Mouse (Mus musculus) cerebellum, adult 11-12 months (tissue): ENCODE results near the gene Hnrnpa2b1.

Experiments used
- DNase-seq: peaks from one replicate; pipeline ENCODE4 v3.0.0; 2022

The Hnrnpa2b1 gene

GRCm38 (mm10) chr6:51468891-51469561, 668 bp downstream of the Hnrnpa2b1 start:
- DNase-seq, result peak; percentile 78

- DNase-seq, result no peak
These were observed 2.0 kb downstream of the Hnrnpa2b1 start for GRCm38 (mm10) chr6:51467649-51468048.

- DNase-seq, result no peak
These were observed 9.3 kb downstream of the Hnrnpa2b1 start for GRCm38 (mm10) chr6:51460363-51460762.

GRCm38 (mm10) chr6:51460021-51460360, 9.7 kb downstream of the Hnrnpa2b1 start:
- DNase-seq, result no peak

GRCm38 (mm10) chr6:51459313-51460020, 10.2 kb downstream of the Hnrnpa2b1 start:
- DNase-seq, result no peak

- no peak for DNase-seq
These were observed 10.8 kb downstream of the Hnrnpa2b1 start for GRCm38 (mm10) chr6:51458925-51459312.

GRCm38 (mm10) chr6:51457770-51458387, 11.8 kb downstream of the Hnrnpa2b1 start:
- no peak for DNase-seq

- no peak for DNase-seq
These were observed 12.4 kb downstream of the Hnrnpa2b1 start for GRCm38 (mm10) chr6:51457283-51457682.

GRCm38 (mm10) chr6:51456198-51456597, 13.5 kb downstream of the Hnrnpa2b1 start:
- DNase-seq, result no peak

- no peak for DNase-seq
These were observed 14.7 kb downstream of the Hnrnpa2b1 start for GRCm38 (mm10) chr6:51454949-51455348.

GRCm38 (mm10) chr6:51452927-51453503, 16.7 kb downstream of the Hnrnpa2b1 start:
- DNase-seq, result no peak

- no peak for DNase-seq
These were observed 27.4 kb downstream of the Hnrnpa2b1 start for GRCm38 (mm10) chr6:51442191-51442835.

GRCm38 (mm10) chr6:51438826-51439330, 30.8 kb downstream of the Hnrnpa2b1 start:
- no peak for DNase-seq

- DNase-seq, result no peak
These were observed 32.0 kb downstream of the Hnrnpa2b1 start for GRCm38 (mm10) chr6:51437665-51438064.

GRCm38 (mm10) chr6:51434270-51434669, 35.4 kb downstream of the Hnrnpa2b1 start:
- no peak for DNase-seq

GRCm38 (mm10) chr6:51432535-51433397, 36.9 kb downstream of the Hnrnpa2b1 start, which contains the start of gene Nfe2l3:
Gene Nfe2l3, plus strand, starts transcription at chr6:51432670.
- DNase-seq, result peak; percentile 32

- DNase-seq, result no peak
These were observed 45.2 kb downstream of the Hnrnpa2b1 start for GRCm38 (mm10) chr6:51424537-51424936.

GRCm38 (mm10) chr6:51423466-51424122, 46.1 kb downstream of the Hnrnpa2b1 start:
- no peak for DNase-seq

GRCm38 (mm10) chr6:51417306-51417936, 52.3 kb downstream of the Hnrnpa2b1 start:
- DNase-seq, result no peak

GRCm38 (mm10) chr6:51416433-51416832, 53.3 kb downstream of the Hnrnpa2b1 start:
- no peak for DNase-seq
